Mouse (Mus musculus): ENCODE data around the gene Gm47985. TPM values are rescaled to one million over a fixed set of nuclear protein-coding genes. Genes with fewer than 3 reads are reported as not detected.
"Not testable (repeated sequence)": the region's sequence is repeated elsewhere in the genome, so short reads cannot be mapped to it uniquely, and the experiment has no call there.

Gm47985 gene
- polyA plus RNA-seq (2015; fragmentation: Nextera tagmentation; extraction: Ambion mirVana), result 0.23 TPM in 1 of 2 replicates, not detected in the other

- not testable (repeated sequence) for H3K9me3 ChIP-seq; H3K36me3 ChIP-seq; H3K4me3 ChIP-seq; H3K27me3 ChIP-seq; H3K27ac ChIP-seq; H3K4me2 ChIP-seq; ATAC-seq (ENCODE audit: low FRiP score); H3K9ac ChIP-seq
- H3K4me1 ChIP-seq (replicated peaks), result peaks cover 12% of the 10 kb centered on the region
- WGBS, result 100% methylated on average over 1 of the region's 7 CpGs
Observed at GRCm38 (mm10) chr1:151182266-151182665, at the start of gene Gm47985. Gene Gm47985 (plus strand): TSS chr1:151182537.

GRCm38 (mm10) chr1:151132686-151133085 is 49.7 kb upstream of the Gm47985 start:
- Histone ChIP-seq H3K27ac (no peak overlapping the region), H3K27me3 (no peaks in the 10 kb centered on the region), H3K4me3 (no peak overlapping the region), H3K9me3 (no peaks in the 10 kb centered on the region), H3K9ac (no peak overlapping the region), H3K4me2 (no peak overlapping the region), H3K4me1 (replicated peaks) (no peaks in the 10 kb centered on the region), H3K36me3 (no peaks in the 10 kb centered on the region)
- ATAC-seq (ENCODE audit: low FRiP score), result no peak
- 94% methylated on average over 7 of the region's 7 CpGs for WGBS

GRCm38 (mm10) chr1:151138388-151138787 is 43.9 kb upstream of the Gm47985 start:
- 83% methylated on average over 6 of the region's 6 CpGs for WGBS
- no peak for ATAC-seq (ENCODE audit: low FRiP score)
- H3K27me3 ChIP-seq, result no peaks in the 10 kb centered on the region
- H3K4me2 ChIP-seq, result no peak overlapping the region
- no peaks in the 10 kb centered on the region for H3K4me1 ChIP-seq (replicated peaks)
- no peak overlapping the region for H3K9ac ChIP-seq
- no peaks in the 10 kb centered on the region for H3K36me3 ChIP-seq
- no peaks in the 10 kb centered on the region for H3K9me3 ChIP-seq
- H3K27ac ChIP-seq, result no peak overlapping the region
- no peak overlapping the region for H3K4me3 ChIP-seq

GRCm38 (mm10) chr1:151140956-151141355 is 41.4 kb upstream of the Gm47985 start:
- no peak for ATAC-seq (ENCODE audit: low FRiP score)
- no peak overlapping the region for H3K4me3 ChIP-seq
- no peak overlapping the region for H3K4me2 ChIP-seq

GRCm38 (mm10) chr1:151144471-151145146 is 37.7 kb upstream of the Gm47985 start:
- Histone ChIP-seq H3K4me3 (no peak overlapping the region), H3K27ac (no peak overlapping the region), H3K4me2 (no peak overlapping the region), H3K27me3 (no peaks in the 10 kb centered on the region), H3K9me3 (no peaks in the 10 kb centered on the region), H3K4me1 (replicated peaks) (no peaks in the 10 kb centered on the region), H3K9ac (no peak overlapping the region), H3K36me3 (no peaks in the 10 kb centered on the region)
- ATAC-seq (ENCODE audit: low FRiP score), result no peak
- WGBS, result 82% methylated on average over 6 of the region's 6 CpGs

More at GRCm38 (mm10) chr1:151140956-151141355, 41.4 kb upstream of the Gm47985 start:
- Histone ChIP-seq H3K36me3 (no peaks in the 10 kb centered on the region), H3K27ac (no peak overlapping the region), H3K4me1 (replicated peaks) (no peaks in the 10 kb centered on the region), H3K27me3 (no peaks in the 10 kb centered on the region), H3K9me3 (no peaks in the 10 kb centered on the region), H3K9ac (no peak overlapping the region)
- WGBS, result 64% methylated on average over 3 of the region's 3 CpGs

- Histone ChIP-seq H3K9me3 (no peaks in the 10 kb centered on the region), H3K4me1 (replicated peaks) (no peaks in the 10 kb centered on the region), H3K4me2 (no peak overlapping the region), H3K36me3 (no peaks in the 10 kb centered on the region), H3K9ac (no peak overlapping the region), H3K27ac (no peak overlapping the region), H3K27me3 (no peaks in the 10 kb centered on the region), H3K4me3 (no peak overlapping the region)
- no peak for ATAC-seq (ENCODE audit: low FRiP score)
Observed at GRCm38 (mm10) chr1:151147801-151148200, 34.5 kb upstream of the Gm47985 start.

- Histone ChIP-seq H3K9me3 (no peaks in the 10 kb centered on the region), H3K36me3 (no peaks in the 10 kb centered on the region), H3K27ac (no peak overlapping the region), H3K4me1 (replicated peaks) (no peaks in the 10 kb centered on the region), H3K9ac (no peak overlapping the region), H3K4me2 (no peak overlapping the region), H3K4me3 (no peak overlapping the region), H3K27me3 (no peaks in the 10 kb centered on the region)
- 96% methylated on average over 7 of the region's 7 CpGs for WGBS
- no peak for ATAC-seq (ENCODE audit: low FRiP score)
Observed at GRCm38 (mm10) chr1:151150211-151150610, 32.1 kb upstream of the Gm47985 start.

- no peak overlapping the region for H3K9ac ChIP-seq
- no peak overlapping the region for H3K27ac ChIP-seq
- no peak overlapping the region for H3K4me3 ChIP-seq
- H3K27me3 ChIP-seq, result no peaks in the 10 kb centered on the region
- no peaks in the 10 kb centered on the region for H3K4me1 ChIP-seq (replicated peaks)
- no peaks in the 10 kb centered on the region for H3K36me3 ChIP-seq
- H3K4me2 ChIP-seq, result no peak overlapping the region
- no peaks in the 10 kb centered on the region for H3K9me3 ChIP-seq
- WGBS, result 70% methylated on average over 2 of the region's 2 CpGs
- no peak for ATAC-seq (ENCODE audit: low FRiP score)
Observed at GRCm38 (mm10) chr1:151151089-151151488, 31.2 kb upstream of the Gm47985 start.

- H3K4me2 ChIP-seq, result no peak overlapping the region
- 89% methylated on average over 6 of the region's 6 CpGs for WGBS
- no peaks in the 10 kb centered on the region for H3K9me3 ChIP-seq
- peaks cover 8% of the 10 kb centered on the region for H3K4me1 ChIP-seq (replicated peaks)
- H3K36me3 ChIP-seq, result no peaks in the 10 kb centered on the region
- ATAC-seq (ENCODE audit: low FRiP score), result no peak
- H3K27ac ChIP-seq, result no peak overlapping the region
- H3K9ac ChIP-seq, result no peak overlapping the region
- H3K27me3 ChIP-seq, result no peaks in the 10 kb centered on the region
- no peak overlapping the region for H3K4me3 ChIP-seq
Observed at GRCm38 (mm10) chr1:151153056-151153652, 29.2 kb upstream of the Gm47985 start.

GRCm38 (mm10) chr1:151154131-151154530 is 28.2 kb upstream of the Gm47985 start:
- not testable (repeated sequence) for H3K27me3 ChIP-seq; ATAC-seq (ENCODE audit: low FRiP score)
- 95% methylated on average over 9 of the region's 9 CpGs for WGBS

GRCm38 (mm10) chr1:151156129-151156528 is 26.2 kb upstream of the Gm47985 start:
- no peaks in the 10 kb centered on the region for H3K9me3 ChIP-seq
- H3K27me3 ChIP-seq, result no peaks in the 10 kb centered on the region
- H3K36me3 ChIP-seq, result no peaks in the 10 kb centered on the region
- WGBS, result 85% methylated on average over 3 of the region's 3 CpGs
- peaks cover 12% of the 10 kb centered on the region for H3K4me1 ChIP-seq (replicated peaks)
- H3K4me3 ChIP-seq, result no peak overlapping the region
- no peak overlapping the region for H3K27ac ChIP-seq
- H3K9ac ChIP-seq, result no peak overlapping the region
- no peak for ATAC-seq (ENCODE audit: low FRiP score)
- H3K4me2 ChIP-seq, result no peak overlapping the region

More at GRCm38 (mm10) chr1:151154131-151154530, 28.2 kb upstream of the Gm47985 start:
- H3K4me1 ChIP-seq (replicated peaks); H3K27ac ChIP-seq; H3K4me2 ChIP-seq; H3K9ac ChIP-seq; H3K4me3 ChIP-seq; H3K36me3 ChIP-seq; H3K9me3 ChIP-seq: not testable (repeated sequence)

- ATAC-seq (ENCODE audit: low FRiP score), result no peak
- Histone ChIP-seq H3K27ac (no peak overlapping the region), H3K4me3 (no peak overlapping the region), H3K9ac (no peak overlapping the region), H3K4me2 (no peak overlapping the region), H3K4me1 (replicated peaks) (peaks cover 12% of the 10 kb centered on the region), H3K9me3 (no peaks in the 10 kb centered on the region), H3K27me3 (no peaks in the 10 kb centered on the region), H3K36me3 (no peaks in the 10 kb centered on the region)
- WGBS, result 84% methylated on average over 7 of the region's 7 CpGs
Observed at GRCm38 (mm10) chr1:151156777-151157632, 25.3 kb upstream of the Gm47985 start.
